Mouse (Mus musculus) heart, postnatal 10 days (tissue): ENCODE measurements around the gene Cmas. TPM values are rescaled to one million over a fixed set of nuclear protein-coding genes. Genes with fewer than 3 reads are reported as not detected.

Experiments used
- DNase-seq, 2 experiments: peaks; one replicate each; pipeline ENCODE4 v3.0.0; 2021
- intact Hi-C: fragments of 180-260 bp; cut with DNase I; formaldehyde crosslinking; loops from one replicate; pipeline ENCODE4 v1.15.1; 2025
- total RNA-seq, 2 experiments: library from RNA; stranded (reverse); gene quantifications; 2 replicates each; pipeline ENCODE4 v1.2.3; 2021

The Cmas gene
- total RNA-seq, 2 experiments from 2014 or later = 36.5 to 41.0 TPM

DNA sequence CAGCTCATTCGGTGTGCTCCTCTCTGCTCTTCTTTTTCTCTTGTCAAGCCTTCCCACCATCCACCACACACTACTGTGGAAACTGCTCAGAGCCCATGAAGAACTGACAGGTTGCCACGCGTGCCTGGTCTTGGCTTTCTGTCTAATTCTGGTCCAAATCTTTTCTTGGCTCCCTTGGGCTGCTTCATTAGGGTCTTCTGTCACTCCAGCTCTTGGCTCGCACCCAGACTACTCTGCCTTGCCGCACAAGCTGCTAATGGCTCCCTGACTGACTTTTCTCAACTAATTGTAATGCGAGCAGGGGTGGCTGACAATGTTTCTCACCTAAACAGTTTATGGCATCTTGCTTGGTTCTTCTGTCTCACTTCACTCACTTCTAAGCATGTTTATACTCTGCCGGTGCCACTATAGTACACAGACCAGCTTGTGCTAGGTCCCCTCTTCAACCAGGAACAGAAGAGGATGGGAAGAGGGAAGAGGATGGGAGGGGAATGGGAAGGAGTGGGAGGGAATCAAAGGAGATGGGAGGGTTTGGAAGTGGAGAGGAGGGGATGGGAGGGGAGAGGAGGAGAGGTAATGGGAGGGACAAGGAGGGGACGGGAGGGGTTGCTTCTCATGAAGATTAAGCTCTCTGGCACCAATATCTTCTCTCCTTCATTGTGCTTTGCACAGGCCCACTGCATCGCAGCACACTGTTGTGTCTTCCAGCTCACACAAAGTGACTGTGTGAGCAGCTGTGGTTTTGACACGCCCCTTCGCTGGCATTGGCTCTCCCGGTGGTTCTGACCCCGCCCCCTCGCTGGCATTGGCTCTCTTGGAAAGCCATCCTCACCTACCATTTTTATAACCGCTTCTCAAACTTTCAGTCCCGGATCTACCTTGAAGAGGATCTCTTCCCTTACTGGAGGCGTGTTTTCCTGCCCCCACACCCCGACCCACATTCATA, 31.8 kb downstream of the Cmas start:
- intact Hi-C loops = loop anchor here (10.0 kb wide), 1 partner anchor 386 kb away; no protein-coding TSS in a partner anchor
- no peak for DNase-seq

DNA sequence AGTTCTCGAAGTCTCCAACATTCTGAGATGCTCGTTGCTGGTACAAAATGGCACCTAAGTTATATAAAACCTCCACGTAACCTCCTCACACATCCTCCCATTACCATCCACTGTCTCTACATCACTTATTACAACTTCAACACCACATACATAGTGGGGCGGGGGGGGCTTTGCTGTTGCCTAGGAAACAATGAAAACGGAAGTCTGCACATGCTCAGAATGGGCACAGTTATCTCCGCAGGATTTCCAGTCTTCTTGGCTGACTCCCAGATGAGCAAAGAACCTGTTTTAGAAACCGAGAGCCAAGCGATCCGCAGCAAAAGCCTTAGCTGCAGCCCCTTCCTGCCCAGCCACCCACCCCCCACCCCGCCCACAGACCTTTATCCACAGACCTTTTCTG, 33.2 kb downstream of the Cmas start:
- no peak for DNase-seq
- intact Hi-C loops = loop anchor here (10.0 kb wide), 1 partner anchor 385 kb away; no protein-coding TSS in a partner anchor

DNA sequence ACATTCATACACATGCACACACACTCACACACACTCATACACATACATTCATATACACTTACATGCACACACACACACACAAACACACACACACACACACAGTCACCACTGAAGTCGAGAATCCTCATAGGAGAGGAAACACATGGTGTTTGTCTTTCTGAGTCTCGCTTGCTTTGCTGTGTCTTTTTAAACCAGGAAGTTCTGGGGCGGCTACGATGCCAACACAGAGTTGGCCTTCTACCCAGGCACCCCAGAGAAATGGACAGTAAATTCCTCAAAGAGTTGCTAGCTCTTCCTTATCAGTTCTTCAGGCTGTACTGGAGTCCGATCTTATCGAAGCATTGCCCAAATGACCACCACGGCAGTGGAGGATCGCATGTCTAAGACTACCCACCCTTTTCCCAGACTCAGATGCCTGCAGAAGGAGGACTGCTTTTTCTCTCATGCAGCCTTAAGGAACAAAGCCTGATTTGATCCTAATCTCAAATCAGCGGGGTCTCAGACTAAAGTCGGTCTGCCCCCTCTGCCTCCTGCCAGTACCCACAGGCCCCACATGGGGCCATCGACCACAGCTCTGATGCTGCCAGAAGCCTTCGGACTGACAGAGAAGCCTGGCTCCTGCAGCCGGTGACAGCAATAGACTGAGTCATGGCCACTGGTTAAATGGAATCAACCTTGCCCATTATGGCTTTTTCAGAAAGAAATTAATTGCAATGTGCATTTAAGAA, 35.9 kb downstream of the Cmas start:
- DNase-seq = no peak
- intact Hi-C loops = no loop called here

DNA sequence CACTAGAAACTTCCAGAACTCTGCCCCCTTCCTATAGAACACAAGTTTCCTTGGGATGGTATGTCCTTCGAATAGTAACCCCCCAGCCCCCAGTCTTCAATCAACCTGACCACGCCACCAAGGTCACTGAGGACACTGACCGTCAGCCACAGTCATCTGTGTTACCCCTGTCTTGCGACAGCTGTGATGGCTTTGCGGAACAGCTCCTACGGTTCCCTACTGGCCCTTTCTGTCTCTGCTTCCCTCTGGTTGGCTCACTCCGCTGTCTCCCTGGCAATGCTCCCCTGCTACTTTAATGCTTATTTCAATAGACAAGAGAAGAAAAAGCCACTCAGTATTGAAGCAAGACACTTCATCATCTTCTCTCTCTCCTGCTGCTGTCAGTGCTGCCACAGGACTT, 37.0 kb downstream of the Cmas start:
- intact Hi-C loops = no loop called here
- DNase-seq = peak; percentile 13 to 28

- no peak for DNase-seq
- intact Hi-C loops = no loop called here
These were observed 38.6 kb downstream of the Cmas start for GRCm38 (mm10) chr6:142795087-142795486.

DNA sequence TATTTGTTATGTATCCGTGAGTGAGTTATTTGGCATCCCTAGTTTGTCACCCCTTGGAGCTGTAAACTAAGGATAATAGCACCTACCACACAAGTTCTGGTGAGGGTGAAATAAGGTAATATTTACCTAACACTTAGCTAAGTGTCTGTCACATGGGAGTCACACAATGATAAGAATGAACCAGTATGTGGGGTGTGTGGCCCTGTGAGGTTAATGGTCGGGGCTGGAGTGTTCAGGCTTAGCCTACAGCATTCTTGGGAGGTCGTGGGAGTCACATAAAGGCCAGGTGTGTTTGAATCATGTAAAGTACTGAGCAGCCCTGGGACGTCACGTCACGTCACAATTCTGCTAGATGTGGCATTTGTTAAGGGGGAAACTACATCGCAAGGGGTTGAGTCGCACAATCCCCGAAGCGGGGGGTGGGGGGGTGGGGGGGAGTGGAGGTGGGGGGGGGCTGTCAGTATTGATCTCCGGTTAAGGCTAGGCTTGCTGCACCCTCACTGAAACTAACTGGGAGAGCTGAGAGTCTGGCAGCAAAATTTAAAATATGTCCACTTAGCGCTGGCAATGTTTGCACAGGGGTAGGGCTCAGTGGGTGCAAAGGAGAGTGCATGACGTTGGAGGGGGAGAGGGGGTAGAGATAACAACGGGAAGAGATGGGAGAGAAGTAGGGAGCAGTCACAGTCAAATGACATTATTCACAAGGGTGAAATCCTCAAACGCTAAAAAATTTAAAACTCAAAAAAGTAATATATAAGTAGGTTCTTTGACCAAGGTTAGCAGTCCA, 39.4 kb downstream of the Cmas start:
- intact Hi-C loops = no loop called here
- DNase-seq = no peak

DNA sequence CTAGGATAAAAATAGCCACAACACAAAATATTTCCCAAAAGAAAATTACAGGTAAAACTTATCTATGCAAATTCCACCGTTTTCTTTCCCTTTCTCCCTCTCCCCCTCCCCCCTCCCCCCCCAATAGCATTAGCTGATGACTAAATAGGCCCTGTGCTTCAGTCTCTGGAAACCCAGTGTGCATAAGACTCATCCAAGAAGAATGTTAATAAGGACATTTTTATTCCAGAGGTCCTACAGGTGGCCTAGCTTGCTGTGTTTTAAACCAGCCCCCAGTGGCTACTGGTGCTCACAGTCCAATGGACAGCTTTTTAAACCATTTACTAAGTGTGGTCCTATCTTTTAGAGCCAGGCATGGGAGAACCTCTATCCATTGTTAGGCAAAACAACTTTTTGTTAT, 41.5 kb downstream of the Cmas start:
- intact Hi-C loops = no loop called here

DNA sequence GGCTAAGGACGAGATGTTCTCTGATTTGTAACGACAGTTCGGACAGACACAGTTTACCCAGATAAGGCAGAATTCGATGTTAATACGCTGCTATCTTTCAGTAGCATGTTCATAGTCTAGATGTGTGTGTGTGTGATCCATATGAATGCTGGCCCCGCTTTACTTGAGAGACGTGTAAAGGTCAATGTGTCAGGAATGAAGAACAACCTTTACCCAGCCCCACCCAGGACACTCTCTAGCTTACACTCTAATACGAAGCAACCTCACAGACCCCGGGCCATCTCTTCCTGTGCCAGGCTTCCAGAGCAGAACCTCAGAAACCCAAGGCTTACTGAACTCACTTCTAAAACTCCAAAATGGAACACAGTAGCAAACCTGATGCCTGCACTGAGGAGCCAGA, 42.4 kb downstream of the Cmas start:
- DNase-seq = no peak
- intact Hi-C loops = no loop called here

More for the DNA sequence above, 41.5 kb downstream of the Cmas start:
- no peak for DNase-seq

DNA sequence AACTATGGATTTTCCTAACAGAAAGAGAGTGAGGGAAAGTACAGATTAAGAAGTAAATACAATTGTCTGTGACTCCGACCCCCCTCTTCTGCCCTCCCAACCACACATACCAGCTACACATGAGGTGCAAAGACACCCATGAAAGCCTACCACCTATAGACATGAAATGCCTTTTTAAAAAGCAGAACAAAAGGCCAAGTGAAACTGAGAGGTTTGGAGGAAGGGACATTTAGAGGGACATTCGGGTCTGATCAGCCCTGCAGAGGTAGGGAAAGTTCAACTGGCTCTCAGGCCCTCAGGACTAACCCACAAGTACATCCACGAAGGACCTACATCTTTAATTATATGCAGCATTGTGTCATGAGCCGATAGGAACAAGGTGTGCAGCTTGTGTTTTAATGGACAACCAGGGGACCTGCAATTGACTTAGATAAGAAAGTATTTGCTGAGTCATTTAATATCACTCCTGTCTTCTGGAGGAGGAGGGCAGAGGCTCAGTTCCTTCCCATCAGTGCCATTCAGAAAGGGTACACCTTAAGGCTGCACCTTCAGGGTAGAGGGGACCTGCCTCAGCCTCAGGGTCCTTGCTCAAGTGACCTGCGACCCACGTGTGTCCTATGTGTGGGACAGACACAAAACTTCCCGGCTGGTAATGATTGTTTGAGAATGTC, 43.4 kb downstream of the Cmas start:
- intact Hi-C loops = no loop called here

GRCm38 (mm10) chr6:142801687-142802086, 45.2 kb downstream of the Cmas start:
- no peak for DNase-seq
- intact Hi-C loops = no loop called here

More for the DNA sequence above, 43.4 kb downstream of the Cmas start:
- DNase-seq = no peak

DNA sequence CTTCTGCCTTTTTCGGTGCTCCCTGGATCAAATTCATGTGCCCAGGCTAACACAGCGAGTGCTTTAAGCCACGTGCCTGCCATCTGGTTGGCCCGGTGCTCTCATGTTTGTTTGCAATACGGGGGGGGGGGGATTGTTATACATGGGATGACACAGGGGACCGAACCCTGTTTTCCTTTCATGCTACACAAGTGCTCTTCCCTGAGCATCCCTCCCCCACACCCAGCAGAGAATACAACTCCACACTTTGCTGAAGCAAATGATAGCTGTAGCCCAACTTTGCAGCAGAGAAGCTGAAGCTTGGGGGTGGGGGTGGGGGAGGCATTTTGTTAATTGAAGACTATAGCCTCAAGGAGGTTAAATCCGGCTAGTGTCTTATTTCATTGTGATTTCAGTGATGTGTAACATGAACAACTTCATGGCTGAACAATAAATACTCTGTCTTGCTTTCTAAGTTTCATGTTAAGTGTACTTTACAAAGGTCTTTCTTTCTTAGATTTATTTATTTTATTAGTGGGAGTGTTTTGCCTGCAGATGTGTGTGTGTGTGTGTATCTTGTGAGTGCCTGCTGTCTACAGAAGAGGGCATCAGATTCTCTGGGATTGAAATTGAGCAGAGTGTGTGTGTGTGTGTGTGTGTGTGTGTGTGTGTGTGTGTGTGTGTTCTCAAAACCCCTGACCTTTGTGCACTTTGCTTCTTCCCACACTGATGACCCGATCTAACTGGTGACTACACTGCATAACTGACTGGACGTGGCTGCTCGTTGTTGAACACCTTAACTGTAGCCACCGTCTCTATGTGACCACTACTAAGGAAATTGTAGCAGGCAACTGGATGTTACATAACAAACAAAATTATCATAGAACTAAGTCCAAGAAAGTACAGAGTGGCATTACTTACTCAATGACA, 46.4 kb downstream of the Cmas start:
- intact Hi-C loops = no loop called here
- no peak for DNase-seq

DNA sequence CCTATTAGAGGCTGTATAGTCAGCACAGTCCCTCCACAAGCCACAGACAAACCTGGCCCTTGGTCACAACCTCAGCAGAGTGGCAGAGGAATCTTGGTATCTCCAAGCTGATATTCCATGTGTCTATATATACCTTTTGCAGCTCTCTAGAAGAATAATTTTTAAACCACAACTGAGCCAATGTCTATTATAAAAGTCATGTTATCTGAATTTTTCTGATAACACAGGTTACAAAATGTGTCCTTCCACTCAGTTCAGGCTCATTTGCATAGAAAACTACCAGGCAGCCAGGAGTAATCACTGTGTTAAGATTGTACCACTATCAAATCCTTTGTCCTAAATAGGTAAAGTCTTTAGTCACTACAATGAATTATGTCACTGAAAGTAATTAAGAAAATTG, 47.9 kb downstream of the Cmas start, which contains the start of gene Sult6b2:
Gene Sult6b2, minus strand, starts transcription at position 101 of the 400 bp plus-strand sequence.
- intact Hi-C loops = no loop called here

GRCm38 (mm10) chr6:142806326-142806725, 49.8 kb downstream of the Cmas start:
- no peak for DNase-seq
- intact Hi-C loops = no loop called here

More for the DNA sequence above, 47.9 kb downstream of the Cmas start, which contains the start of gene Sult6b2:
- DNase-seq = no peak

DNA sequence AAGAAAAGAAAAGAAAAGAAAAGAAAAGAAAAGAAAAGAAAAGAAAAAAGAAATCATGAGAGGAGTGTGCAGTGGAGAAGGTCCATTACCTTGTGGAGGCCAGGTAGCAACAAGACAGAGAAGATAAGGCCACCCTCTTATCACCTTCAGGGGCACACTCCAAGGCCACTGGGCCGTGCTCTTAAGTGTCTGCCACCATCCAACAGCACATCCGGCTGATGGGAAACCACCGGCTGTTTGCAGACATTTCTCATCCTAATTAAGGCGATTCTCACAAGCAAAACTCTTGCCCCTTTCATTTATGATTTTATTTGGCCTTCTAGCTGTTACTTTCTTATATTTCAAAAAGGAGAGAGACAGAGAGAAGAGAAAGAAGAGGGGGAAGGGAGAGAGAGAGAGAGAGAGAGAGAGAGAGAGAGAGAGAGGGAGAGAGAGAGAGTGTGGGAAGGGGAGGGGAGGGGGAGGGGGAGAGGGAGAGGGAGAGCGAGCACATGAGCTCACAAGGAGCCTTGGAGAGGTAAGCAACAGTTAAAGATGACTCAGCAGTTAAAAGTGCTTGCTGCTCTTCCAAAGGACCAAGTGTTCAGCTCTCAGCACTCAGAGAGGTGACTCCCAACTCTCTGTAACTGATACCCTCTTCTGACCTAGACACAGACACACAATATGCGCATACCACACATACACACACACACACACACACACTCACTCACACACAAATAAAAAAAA, 53.0 kb downstream of the Cmas start:
- intact Hi-C loops = loop anchor here (10.0 kb wide), 1 partner anchor 155 kb away; the partner anchor contains the start of gene St8sia1
- no peak for DNase-seq

- intact Hi-C loops = loop anchor here (10.0 kb wide), 1 partner anchor 155 kb away; the partner anchor contains the start of gene St8sia1
- DNase-seq = no peak
These were observed 53.8 kb downstream of the Cmas start for GRCm38 (mm10) chr6:142810239-142810638.

DNA sequence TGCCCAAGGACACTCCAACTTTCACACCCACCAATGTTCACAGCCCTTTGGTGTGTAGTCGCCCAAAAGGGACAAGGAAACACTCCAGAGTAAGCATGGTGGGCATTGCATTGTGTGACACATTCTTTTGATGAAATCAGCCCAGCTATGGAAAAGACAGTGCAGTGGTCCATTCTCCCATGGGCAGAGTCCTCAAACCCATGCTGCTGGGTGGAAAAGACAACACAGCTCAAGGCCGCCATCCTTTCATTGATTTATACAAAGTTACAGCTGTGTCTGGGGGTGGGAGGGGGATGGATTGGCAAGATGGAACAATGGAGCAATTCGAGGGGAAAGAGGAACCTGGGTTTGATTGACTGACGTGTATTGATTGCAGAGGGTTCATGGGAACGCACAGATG, 56.5 kb downstream of the Cmas start:
- intact Hi-C loops = loop anchor here (10.0 kb wide), 1 partner anchor 152 kb away; the partner anchor contains the start of gene St8sia1
- no peak for DNase-seq

DNA sequence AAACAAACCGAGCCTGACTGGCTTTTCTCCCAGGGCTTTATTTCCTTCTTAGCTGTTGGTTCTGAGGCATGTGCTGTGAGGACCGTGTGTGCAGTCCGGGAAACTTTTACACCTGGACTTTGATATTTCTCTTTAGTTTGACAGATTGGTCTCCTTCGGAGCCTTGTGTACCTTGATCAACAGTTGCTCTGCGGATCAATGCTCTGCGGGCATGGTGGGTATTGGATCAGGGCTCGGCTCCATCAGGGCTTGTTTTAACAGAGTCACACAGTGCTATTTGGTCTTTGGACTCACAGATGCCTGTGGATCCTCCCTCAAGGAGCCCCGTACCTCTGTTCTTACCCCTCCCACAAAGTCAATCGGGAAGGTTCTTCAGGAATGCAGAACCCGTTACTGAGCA, 57.5 kb downstream of the Cmas start:
- intact Hi-C loops = loop anchor here (2.0 to 10.0 kb wide), 2 partner anchors 35 to 151 kb away; partner anchors contain the start of gene St8sia1
- no peak for DNase-seq

- peak; percentile 79 to 86 for DNase-seq
- intact Hi-C loops = loop anchor here (2.0 to 10.0 kb wide), 2 partner anchors 36 to 150 kb away; partner anchors contain the start of gene St8sia1
These were observed 58.0 kb downstream of the Cmas start for GRCm38 (mm10) chr6:142814495-142814921.
